Mouse (Mus musculus) limb, embryonic 14.5 days (tissue): ENCODE data around the gene Smpd2. TPM values are rescaled to one million over a fixed set of nuclear protein-coding genes. Genes with fewer than 3 reads are reported as not detected.
A peak's percentile ranks its signal among the peaks of the same experiment; 100 is the strongest.

ENCODE experiments used
- ATAC-seq: fragments of 200-750 bp; cut with Nextera tagmentation; 2 replicates; pipeline ENCODE4 v1.8.0; 2017; ENCODE audit warnings: low read depth, moderate number of reproducible peaks, moderate TSS enrichment; ENCODE audit not compliant: low FRiP score
- DNase-seq: peaks from one replicate; pipeline ENCODE4 v3.0.0-alpha.2; 2015; ENCODE audit warnings: low spot score
- H3K27ac ChIP-seq: fragments of 300-500 bp; sonication (generic); replicated peaks from 2 replicates; pipeline ENCODE4 v1.5.1; 2014; ENCODE audit warnings: low read depth, mild to moderate bottlenecking, low read length, moderate library complexity, mixed read lengths
- H3K27me3 ChIP-seq: fragments of 300-500 bp; sonication (generic); 2 replicates; pipeline ENCODE4 v1.6.1; 2014; ENCODE audit warnings: low read length, mixed read lengths; ENCODE audit not compliant: control insufficient read depth, insufficient read depth
- H3K36me3 ChIP-seq: fragments of 300-500 bp; sonication (generic); 2 replicates; pipeline ENCODE4 v1.6.1; 2014; ENCODE audit warnings: mild to moderate bottlenecking, low read length, moderate library complexity, mixed read lengths; ENCODE audit not compliant: control insufficient read depth, insufficient read depth
- H3K4me1 ChIP-seq: fragments of 300-500 bp; sonication (generic); 2 replicates; pipeline ENCODE4 v1.6.1; 2014; ENCODE audit warnings: antibody characterized with exemption, low read length, mixed read lengths; ENCODE audit not compliant: control insufficient read depth, insufficient read depth
- H3K4me2 ChIP-seq: fragments of 300-500 bp; sonication (generic); replicated peaks from 2 replicates; pipeline ENCODE4 v1.6.1; 2014; ENCODE audit warnings: low read depth, mild to moderate bottlenecking, low read length, moderate library complexity; ENCODE audit not compliant: severe bottlenecking
- H3K4me3 ChIP-seq: fragments of 300-500 bp; sonication (generic); replicated peaks from 2 replicates; pipeline ENCODE4 v1.5.1; 2014; ENCODE audit warnings: low read length
- H3K9ac ChIP-seq: fragments of 300-500 bp; sonication (generic); 2 replicates; pipeline ENCODE4 v1.6.1; 2014; ENCODE audit warnings: mild to moderate bottlenecking, low read depth, low read length, moderate library complexity; ENCODE audit not compliant: severe bottlenecking
- H3K9me3 ChIP-seq: fragments of 300-500 bp; sonication (generic); 2 replicates; pipeline ENCODE4 v1.6.1; 2016; ENCODE audit warnings: low read length; ENCODE audit not compliant: control insufficient read depth
- POLR2A ChIP-seq: fragments of 200-500 bp; IDR thresholded peaks from 2 replicates; pipeline ENCODE4 v1.8.0; 2012; ENCODE audit warnings: inconsistent platforms, mild to moderate bottlenecking, moderate library complexity, borderline replicate concordance; ENCODE audit not compliant: insufficient read depth, insufficient read length; ENCODE audit errors: extremely low read depth
- WGBS: fragments of 180-500 bp; shearing (Covaris S2); extraction: QIAGEN DNeasy Blood & Tissue Kit; methylation state at CpG from one replicate; pipeline ENCODE4 v1.1.7; 2014; 5-methylcytosine and 5-hydroxymethylcytosine counted together
- polyA plus RNA-seq, 2 experiments: library from polyadenylated mRNA; depleted of rRNA in 1 of 2; stranded (reverse) in 1 of 2; unstranded in 1 of 2; fragments of >200 nt; fragmentation: Nextera tagmentation in 1 of 2; extraction: Ambion mirVana in 1 of 2; gene quantifications; 2 replicates each; pipeline versions ENCODE4 v1.2.1 to v1.2.3; 2012 to 2014

Gene Smpd2
- polyA plus RNA-seq, 2 experiments: 46.2 to 75.2 TPM

DNA sequence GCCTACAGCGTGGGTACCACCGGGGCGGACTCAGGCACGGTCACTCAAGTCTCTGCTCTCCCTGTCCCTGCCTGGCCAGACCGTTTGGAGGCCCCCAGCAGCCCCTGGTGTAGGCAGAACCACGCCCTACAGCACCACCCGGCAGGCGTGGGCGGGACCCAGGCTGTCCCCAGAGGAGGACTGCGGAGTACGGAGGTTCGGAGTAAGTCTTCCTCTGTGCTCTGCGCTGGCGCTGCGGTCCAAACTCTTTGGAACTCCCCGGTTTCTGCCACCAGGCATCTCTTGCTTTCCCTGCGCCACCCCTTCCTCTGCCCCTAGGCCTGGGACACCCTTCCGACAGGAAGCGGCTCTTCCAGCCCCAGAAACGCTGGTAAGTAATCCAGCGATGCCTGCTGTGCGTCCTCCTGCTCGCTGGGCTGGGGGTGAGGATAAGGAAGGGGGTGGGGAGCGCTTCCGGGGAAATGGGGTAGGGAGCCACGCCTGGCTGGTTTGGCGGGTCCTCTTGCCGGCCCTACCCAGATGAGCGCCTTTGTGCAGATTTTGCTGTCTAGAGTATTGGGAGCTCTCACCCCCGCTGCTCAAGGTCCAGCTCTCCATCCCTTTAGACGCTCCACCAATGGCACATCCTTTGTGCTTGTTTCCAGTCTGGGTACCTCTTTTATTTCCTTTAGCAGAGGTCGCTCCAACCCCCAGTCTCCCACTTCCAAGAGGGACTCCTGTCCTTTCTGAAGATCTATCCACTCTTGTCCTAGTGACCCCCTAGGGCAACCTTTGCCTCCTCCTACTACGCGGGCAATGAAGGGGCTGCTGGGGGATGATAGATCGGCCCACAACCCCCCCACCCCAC lies 13.8 kb downstream of the Smpd2 start, which contains the start of gene Mical1:
Gene Mical1, plus strand, starts transcription at position 144 of the 847 bp plus-strand sequence.
- H3K4me1 ChIP-seq: peaks cover 19% of the 10 kb centered on the region
- H3K27me3 ChIP-seq: no peaks in the 10 kb centered on the region
- peak within 1 kb of the TSS; percentile 76 for H3K9ac ChIP-seq
- 1% methylated on average over 35 of the region's 35 CpGs for WGBS
- H3K4me2 ChIP-seq: peak within 1 kb of the TSS; percentile 67
- TF ChIP-seq POLR2A: peak; percentile 65; the same call in 1 of the 2 replicates
- peak within 1 kb of the TSS; percentile 64 for H3K4me3 ChIP-seq
- no peaks in the 10 kb centered on the region for H3K9me3 ChIP-seq
- H3K36me3 ChIP-seq: peaks cover 26% of the 10 kb centered on the region
- DNase-seq (peak; percentile 67), ATAC-seq (peak; percentile 71)
- peak within 1 kb of the TSS; percentile 84 for H3K27ac ChIP-seq

DNA sequence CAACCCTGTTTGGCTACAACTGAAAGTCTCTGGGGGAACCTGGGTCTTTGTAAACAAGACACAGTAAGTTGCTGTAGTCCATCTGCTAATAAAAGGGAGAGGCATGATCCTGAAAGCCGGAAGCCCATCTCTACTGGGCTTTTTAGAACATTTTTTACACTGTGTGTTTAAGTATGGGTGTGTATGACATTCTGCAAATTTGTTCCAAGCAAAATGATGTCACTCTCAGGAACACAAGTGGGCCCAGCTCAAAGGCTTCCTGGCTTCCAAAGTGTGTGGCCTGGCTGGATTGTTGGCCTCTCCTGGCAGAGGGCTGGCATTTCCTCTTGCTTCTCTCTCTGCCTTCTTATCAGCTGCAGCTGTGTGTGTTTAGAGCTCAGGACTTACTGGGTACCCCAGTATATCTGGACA lies 15.2 kb downstream of the Smpd2 start:
- no peak overlapping the region for H3K4me3 ChIP-seq
- H3K27me3 ChIP-seq: no peaks in the 10 kb centered on the region
- H3K27ac ChIP-seq: 0 out of 2 replicates have a peak overlapping the region, but pooled peaks have one; percentile 38
- peaks cover 19% of the 10 kb centered on the region for H3K36me3 ChIP-seq
- H3K9ac ChIP-seq: no peak overlapping the region
- 52% methylated on average over 1 of the region's 1 CpGs for WGBS
- H3K9me3 ChIP-seq: no peaks in the 10 kb centered on the region
- ATAC-seq: no peak
- no peak overlapping the region for H3K4me2 ChIP-seq
- no peak for TF ChIP-seq POLR2A
- H3K4me1 ChIP-seq: peaks cover 19% of the 10 kb centered on the region
- no peak for DNase-seq

DNA sequence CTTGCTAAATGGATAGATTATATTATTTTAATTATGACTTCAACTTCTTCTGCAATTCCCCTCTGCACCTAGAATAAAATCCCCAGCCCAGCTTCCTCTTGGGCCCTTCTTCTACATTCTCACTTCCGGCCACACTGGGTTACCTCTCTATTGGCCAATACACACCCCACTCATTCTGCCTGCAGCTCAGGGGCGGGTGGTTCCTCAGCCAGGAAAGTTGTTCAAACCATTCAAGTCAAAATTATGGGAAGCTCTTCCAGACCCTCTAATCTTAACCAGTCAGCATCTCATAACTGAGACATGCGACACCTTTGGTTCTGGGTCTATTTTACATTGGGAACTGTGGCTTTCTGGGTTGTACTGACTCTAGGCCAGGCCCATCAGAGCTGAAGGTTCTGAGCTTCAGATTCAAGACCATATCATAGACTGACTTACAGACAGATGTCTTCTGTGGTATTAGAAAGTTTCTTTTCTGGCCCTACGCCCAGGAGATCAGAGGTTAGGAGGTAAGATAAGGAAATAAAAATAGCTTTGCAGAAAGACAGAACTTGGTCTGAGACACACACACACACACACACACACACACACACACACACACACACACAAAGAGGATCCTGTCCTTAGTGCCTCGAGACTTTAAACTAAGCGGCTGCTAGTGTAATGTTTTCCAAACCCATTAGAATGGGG lies 16.2 kb downstream of the Smpd2 start:
- Histone ChIP-seq H3K36me3 (0 out of 2 replicates have a peak, but pooled peaks cover 11% of the 10 kb centered on the region), H3K9me3 (no peaks in the 10 kb centered on the region), H3K4me1 (peaks cover 19% of the 10 kb centered on the region), H3K27ac (no peak overlapping the region), H3K4me2 (no peak overlapping the region), H3K4me3 (no peak overlapping the region), H3K27me3 (no peaks in the 10 kb centered on the region), H3K9ac (no peak overlapping the region)
- TF ChIP-seq POLR2A: no peak
- ATAC-seq (no peak), DNase-seq (no peak)
- 79% methylated on average over 6 of the region's 6 CpGs for WGBS

GRCm38 (mm10) chr10:41472962-41473481 lies 17.1 kb downstream of the Smpd2 start:
- whole genome bisulfite sequencing: 67% methylated on average over 5 of the region's 5 CpGs

GRCm38 (mm10) chr10:41472534-41472933 lies 17.6 kb downstream of the Smpd2 start:
- Histone ChIP-seq H3K36me3 (0 out of 2 replicates have a peak, but pooled peaks cover 7% of the 10 kb centered on the region), H3K4me2 (no peak overlapping the region), H3K27ac (no peak overlapping the region), H3K4me1 (peaks cover 17% of the 10 kb centered on the region), H3K4me3 (no peak overlapping the region), H3K9ac (no peak overlapping the region), H3K27me3 (no peaks in the 10 kb centered on the region), H3K9me3 (no peaks in the 10 kb centered on the region)
- ATAC-seq: no peak
- no peak for DNase-seq
- TF ChIP-seq POLR2A: no peak

More at GRCm38 (mm10) chr10:41472962-41473481, 17.1 kb downstream of the Smpd2 start:
- Histone ChIP-seq H3K36me3 (0 out of 2 replicates have a peak, but pooled peaks cover 9% of the 10 kb centered on the region), H3K27me3 (no peaks in the 10 kb centered on the region), H3K4me3 (no peak overlapping the region), H3K4me1 (peaks cover 19% of the 10 kb centered on the region), H3K4me2 (no peak overlapping the region), H3K9me3 (no peaks in the 10 kb centered on the region), H3K9ac (no peak overlapping the region), H3K27ac (no peak overlapping the region)
- ATAC-seq (no peak), DNase-seq (no peak)
- no peak for TF ChIP-seq POLR2A
